Mouse (Mus musculus) spleen, adult 2 months (tissue): Measurements from ENCODE around the gene Capn15.

Source experiments
- CTCF ChIP-seq: fragments of 200-500 bp; IDR thresholded peaks from 2 replicates; pipeline ENCODE4 v1.5.1; 2011; ENCODE audit warnings: mild to moderate bottlenecking, inconsistent platforms; ENCODE audit not compliant: insufficient read depth, insufficient read length, insufficient replicate concordance; ENCODE audit errors: extremely low read depth
- POLR2A ChIP-seq: fragments of 200-500 bp; IDR thresholded peaks from 2 replicates; pipeline ENCODE4 v1.6.1; 2011; ENCODE audit warnings: low read depth, low read length, inconsistent platforms

DNA sequence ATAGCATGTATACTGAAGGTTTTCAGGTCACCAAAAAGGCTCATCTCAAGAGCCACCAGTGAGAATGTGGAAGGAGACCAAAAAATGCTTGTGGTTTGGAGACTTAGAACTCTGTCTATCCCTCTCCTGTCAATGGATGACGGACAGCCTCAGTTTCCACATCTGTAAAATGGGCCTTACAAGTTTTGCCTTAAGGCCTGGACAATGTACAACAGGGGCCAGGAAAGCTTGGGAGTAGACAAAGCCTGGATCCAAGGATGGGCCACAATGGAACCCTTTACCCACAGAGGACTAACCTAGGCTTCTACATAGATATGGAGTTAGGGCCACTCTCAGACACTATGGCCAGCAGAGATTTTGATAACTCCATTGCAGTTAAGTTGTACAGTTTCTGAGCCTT, 1.5 kb downstream of the Capn15 start:
- TF ChIP-seq CTCF (no peak), POLR2A (no peak)
